28 mouse cellular contexts compared by ENCODE assay signal in the genomic region with DNA sequence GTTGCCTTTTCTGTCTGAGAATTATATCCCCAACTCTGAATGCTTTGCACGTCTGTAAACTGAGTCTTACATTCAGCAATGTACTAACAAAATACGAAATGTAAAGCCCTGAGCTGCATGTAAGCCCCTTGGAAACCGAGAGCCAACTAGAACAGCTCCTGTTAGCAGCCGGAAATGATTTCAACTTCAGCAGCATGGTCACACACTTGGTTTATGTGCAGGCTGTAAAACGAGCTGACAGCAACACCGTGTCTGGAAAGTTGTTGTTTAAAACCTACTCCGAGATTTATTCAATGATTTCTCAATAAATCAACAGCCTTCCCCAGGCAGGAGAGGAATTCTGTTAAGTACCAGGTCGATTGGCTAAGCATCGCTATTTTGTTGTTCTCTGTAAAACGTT.
DNase-seq lines count a peak whose midpoint lies in the region; ATAC-seq lines count a peak whose summit lies in the region.
"Had no signal": no experiment of that assay in that cellular context is flagged by ENCODE, and none has a peak within 500 bp of the region (broad histone marks: within the 10 kb centered on the region; RNA-seq: fewer than 3 reads in every experiment).

No protein-coding gene starts in this region.

- no peaks in the 10 kb centered on the region for H3K36me3 ChIP-seq in limb, embryonic 11.5 days (ENCODE audit: control insufficient read depth, insufficient read depth, low read length)
- H3K36me3 ChIP-seq in limb, embryonic 13.5 days = no peaks in the 10 kb centered on the region
- H3K36me3 ChIP-seq in forebrain, embryonic 16.5 days (ENCODE audit: control insufficient read depth, insufficient read depth) = no peaks in the 10 kb centered on the region
- H3K36me3 ChIP-seq: embryonic facial prominence, embryonic 13.5 days; embryonic facial prominence, embryonic 15.5 days; forebrain, embryonic 10.5 days; forebrain, embryonic 12.5 days; G1E had no signal

- ATAC-seq in limb, embryonic 11.5 days (ENCODE audit: insufficient number of reproducible peaks, low FRiP score, low TSS enrichment, low read depth) = no peak
- ATAC-seq in limb, embryonic 13.5 days (ENCODE audit: low FRiP score, low read depth) = no peak
- ATAC-seq in forebrain, embryonic 16.5 days = no peak
- ATAC-seq: activated CD4-positive, CD25-positive, alpha-beta regulatory T cell, adult 4 months; CD4-positive, CD25-positive, alpha-beta regulatory T cell, adult 4 months; forebrain, embryonic 14.5 days; Patski had no signal

- no peak overlapping the region for H3K4me3 ChIP-seq in limb, embryonic 11.5 days (ENCODE audit: low read depth, low read length)
- no peak overlapping the region for H3K4me3 ChIP-seq in limb, embryonic 13.5 days
- H3K4me3 ChIP-seq in forebrain, embryonic 16.5 days (replicated peaks; ENCODE audit: low read length) = no peak overlapping the region
- H3K4me3 ChIP-seq: embryonic facial prominence, embryonic 13.5 days; embryonic facial prominence, embryonic 15.5 days; erythroblast, embryonic 14.5 days; forebrain, embryonic 10.5 days; forebrain, embryonic 12.5 days had no signal

- 48% methylated on average over 10 of the region's 10 CpGs for WGBS in limb, embryonic 11.5 days
- 22% methylated on average over 10 of the region's 10 CpGs for WGBS in limb, embryonic 13.5 days
- WGBS in forebrain, embryonic 16.5 days = 85% methylated on average over 10 of the region's 10 CpGs

- no peak overlapping the region for H3K9ac ChIP-seq in limb, embryonic 11.5 days (ENCODE audit: low read length)
- no peak overlapping the region for H3K9ac ChIP-seq in limb, embryonic 13.5 days
- H3K9ac ChIP-seq in forebrain, embryonic 16.5 days (replicated peaks; ENCODE audit: low read depth, low read length) = no peak overlapping the region
- H3K9ac ChIP-seq: embryonic facial prominence, embryonic 13.5 days; embryonic facial prominence, embryonic 15.5 days; forebrain, embryonic 12.5 days had no signal

- H3K9me3 ChIP-seq in limb, embryonic 11.5 days (ENCODE audit: control insufficient read depth, low read length) = no peaks in the 10 kb centered on the region; the same call in 1 of the 2 replicates
- H3K9me3 ChIP-seq in limb, embryonic 13.5 days = no peaks in the 10 kb centered on the region
- H3K9me3 ChIP-seq in forebrain, embryonic 16.5 days (ENCODE audit: control insufficient read depth, low read length) = no peaks in the 10 kb centered on the region
- H3K9me3 ChIP-seq: embryonic facial prominence, embryonic 13.5 days; embryonic facial prominence, embryonic 15.5 days; forebrain, embryonic 10.5 days; forebrain, embryonic 12.5 days had no signal

- DNase-seq in heart, adult 11 months = peak; percentile 51
- DNase-seq in heart, adult 9 months (ENCODE audit: low spot score in 2 of 2) = no peak
- DNase-seq in forelimb bud, embryonic 11.5 days (ENCODE audit: low read depth, low spot score) = peak; percentile 62
- DNase-seq in limb, embryonic 11.5 days (ENCODE audit: low spot score) = no peak
- DNase-seq in left cerebral cortex, postnatal 14 days (ENCODE audit: low spot score in 2 of 2) = no peak
- DNase-seq: adrenal gland, adult 8-10 months; adrenal gland, postnatal 25 days; B cell, adult 2 months; cerebellum, adult 11 months; cerebellum, adult 18-20 months; cerebellum, adult 8-10 months; cerebellum, adult 9-11 months; cerebellum, postnatal 14 days; cerebellum, postnatal 36 days; embryo, embryonic 11 days had no signal

- H3K4me2 ChIP-seq in limb, embryonic 11.5 days (ENCODE audit: low read depth, severe bottlenecking) = no peak overlapping the region
- no peak overlapping the region for H3K4me2 ChIP-seq in limb, embryonic 13.5 days (replicated peaks)
- no peak overlapping the region for H3K4me2 ChIP-seq in forebrain, embryonic 16.5 days (ENCODE audit: low read length)
- H3K4me2 ChIP-seq: embryonic facial prominence, embryonic 13.5 days; embryonic facial prominence, embryonic 15.5 days; forebrain, embryonic 12.5 days had no signal

- H3K27me3 ChIP-seq in limb, embryonic 11.5 days (ENCODE audit: control insufficient read depth, insufficient read depth, low read length) = no peaks in the 10 kb centered on the region
- H3K27me3 ChIP-seq in limb, embryonic 13.5 days = no peaks in the 10 kb centered on the region
- no peaks in the 10 kb centered on the region for H3K27me3 ChIP-seq in forebrain, embryonic 16.5 days (replicated peaks; ENCODE audit: control insufficient read depth, insufficient read depth, low read length)
- H3K27me3 ChIP-seq: CH12.LX; embryonic facial prominence, embryonic 13.5 days; embryonic facial prominence, embryonic 15.5 days; forebrain, embryonic 12.5 days had no signal

- peak overlapping the region; percentile 36; the same call in 1 of the 2 replicates for H3K27ac ChIP-seq in limb, embryonic 11.5 days (replicated peaks; ENCODE audit: low read depth, low read length)
- H3K27ac ChIP-seq in limb, embryonic 13.5 days = peak overlapping the region; percentile 10; the same call in 1 of the 2 replicates
- H3K27ac ChIP-seq in forebrain, embryonic 16.5 days (ENCODE audit: low read length) = no peak overlapping the region
- H3K27ac ChIP-seq: embryonic facial prominence, embryonic 13.5 days; embryonic facial prominence, embryonic 15.5 days; forebrain, embryonic 10.5 days; forebrain, embryonic 12.5 days had no signal

- H3K4me1 ChIP-seq in limb, embryonic 11.5 days (ENCODE audit: control insufficient read depth, insufficient read depth, low read length) = no peaks in the 10 kb centered on the region
- H3K4me1 ChIP-seq in limb, embryonic 13.5 days = peaks cover 13% of the 10 kb centered on the region; the same call in 1 of the 2 replicates
- no peaks in the 10 kb centered on the region for H3K4me1 ChIP-seq in forebrain, embryonic 16.5 days (replicated peaks; ENCODE audit: control insufficient read depth, insufficient read depth, low read length)
- H3K4me1 ChIP-seq: embryonic facial prominence, embryonic 13.5 days; embryonic facial prominence, embryonic 15.5 days; forebrain, embryonic 10.5 days; forebrain, embryonic 12.5 days had no signal

- intact Hi-C loops in left cerebral cortex, postnatal 14 days (cut with DNase I) = no loop called here

Comparison
In these comparisons a context has a peak if more than half of its experiments do, and no peak if none do; other contexts are left out.
1. DNase-seq: peak in heart, adult 11 months (single experiment) and forelimb bud, embryonic 11.5 days (single experiment); none in heart, adult 9 months (0 of 2), limb, embryonic 11.5 days (single experiment) and left cerebral cortex, postnatal 14 days (0 of 2).